Mouse (Mus musculus) layer of hippocampus, adult 9-11 months (tissue): ENCODE results near the gene Ist1.

ENCODE experiments used
- DNase-seq: peaks from one replicate; pipeline ENCODE4 v3.0.0; 2022

The Ist1 gene

GRCm38 (mm10) chr8:109681535-109681934 lies 11.5 kb downstream of the Ist1 start:
- DNase-seq = no peak

- peak; percentile 74 for DNase-seq
These were observed 17.0 kb downstream of the Ist1 start for GRCm38 (mm10) chr8:109675896-109676643.

- DNase-seq = no peak
These were observed 19.5 kb downstream of the Ist1 start for GRCm38 (mm10) chr8:109673596-109673995.

GRCm38 (mm10) chr8:109672656-109673055 lies 20.4 kb downstream of the Ist1 start:
- no peak for DNase-seq

GRCm38 (mm10) chr8:109666616-109667015 lies 26.4 kb downstream of the Ist1 start:
- no peak for DNase-seq

GRCm38 (mm10) chr8:109662328-109662727 lies 30.7 kb downstream of the Ist1 start:
- peak; percentile 72 for DNase-seq

GRCm38 (mm10) chr8:109656860-109657259 lies 36.2 kb downstream of the Ist1 start:
- peak; percentile 61 for DNase-seq

GRCm38 (mm10) chr8:109650801-109651200 lies 42.3 kb downstream of the Ist1 start:
- no peak for DNase-seq

GRCm38 (mm10) chr8:109648469-109648868 lies 44.6 kb downstream of the Ist1 start:
- DNase-seq = no peak

GRCm38 (mm10) chr8:109647331-109647730 lies 45.7 kb downstream of the Ist1 start:
- peak; percentile 44 for DNase-seq

- no peak for DNase-seq
These were observed 51.8 kb downstream of the Ist1 start for GRCm38 (mm10) chr8:109641236-109641635.

GRCm38 (mm10) chr8:109640410-109640809 lies 52.6 kb downstream of the Ist1 start:
- DNase-seq = no peak

GRCm38 (mm10) chr8:109638851-109639250 lies 54.2 kb downstream of the Ist1 start:
- DNase-seq = no peak

- no peak for DNase-seq
These were observed 57.9 kb downstream of the Ist1 start for GRCm38 (mm10) chr8:109635146-109635545.

GRCm38 (mm10) chr8:109632498-109632897 lies 60.6 kb downstream of the Ist1 start:
- DNase-seq = peak; percentile 60

- DNase-seq = peak; percentile 35
These were observed 64.4 kb downstream of the Ist1 start for GRCm38 (mm10) chr8:109628638-109629037.
